Mouse (Mus musculus) G1E (cell line): ENCODE data around the gene Ppp1r9a. TPM values are rescaled to one million over a fixed set of nuclear protein-coding genes. Genes with fewer than 3 reads are reported as not detected.

Experiments
- ATAC-seq: 2 replicates; pipeline ENCODE4 v1.8.0; 2016; ENCODE audit warnings: mild to moderate bottlenecking; ENCODE audit not compliant: insufficient number of reproducible peaks, poor library complexity, low FRiP score, severe bottlenecking; ENCODE audit errors: extremely low read depth
- DNase-seq: peaks from one replicate; pipeline ENCODE4 v3.0.0; 2012; ENCODE audit warnings: low spot score
- H3K27me3 ChIP-seq: 2 replicates; pipeline ENCODE4 v1.6.1; 2012; ENCODE audit warnings: mild to moderate bottlenecking, low read length, inconsistent platforms; ENCODE audit not compliant: insufficient read depth
- H3K36me3 ChIP-seq: replicated peaks from 2 replicates; pipeline ENCODE3; 2012; ENCODE audit warnings: mild to moderate bottlenecking, inconsistent platforms
- H3K4me1 ChIP-seq: 2 replicates; pipeline ENCODE4 v1.6.1; 2012; ENCODE audit warnings: low read depth, low read length, inconsistent platforms, mixed read lengths; ENCODE audit not compliant: insufficient read depth
- H3K4me3 ChIP-seq: 2 replicates; pipeline ENCODE4 v1.5.1; 2012; ENCODE audit warnings: low read depth, mild to moderate bottlenecking, inconsistent platforms, low read length, moderate library complexity, mixed read lengths
- H3K9me3 ChIP-seq: replicated peaks from 2 replicates; pipeline ENCODE4 v1.6.1; 2012; ENCODE audit warnings: inconsistent platforms
- CTCF ChIP-seq: IDR thresholded peaks from 2 replicates; pipeline ENCODE4 v1.5.1; 2012; ENCODE audit warnings: low read depth, low read length, inconsistent platforms, mixed read lengths
- GATA1 ChIP-seq: IDR thresholded peaks from 2 replicates; pipeline ENCODE4 v1.6.1; 2012; ENCODE audit warnings: borderline replicate concordance, low read length, inconsistent platforms, mixed read lengths
- GATA2 ChIP-seq: IDR thresholded peaks from 2 replicates; pipeline ENCODE4 v1.6.1; 2012; ENCODE audit warnings: low read depth, low read length, inconsistent platforms, borderline replicate concordance
- POLR2AphosphoS5 ChIP-seq: IDR thresholded peaks from 2 replicates; pipeline ENCODE4 v1.6.1; 2012; ENCODE audit warnings: low read depth, low read length, inconsistent platforms; ENCODE audit not compliant: insufficient replicate concordance
- TAL1 ChIP-seq: conservative IDR thresholded peaks from 2 replicates; pipeline ENCODE4 v1.6.1; 2012; ENCODE audit warnings: low read depth, low read length, inconsistent platforms, mixed read lengths
- polyA plus RNA-seq: library from polyadenylated mRNA; stranded (reverse); fragments of >175 nt; gene quantifications from 2 replicates; pipeline ENCODE4 v1.2.3, GENCODE M21; 2012
- total RNA-seq, 2 experiments: library from RNA; stranded (forward) in 1 of 2; stranded (reverse) in 1 of 2; fragments of 200-1000 nt in 1 of 2; fragments of >200 nt in 1 of 2; fragmentation: Nextera tagmentation in 1 of 2; gene quantifications; 2 replicates each; pipeline ENCODE4 v1.2.3; 2014 to 2017

Gene Ppp1r9a
- total and polyA plus RNA-seq, 3 experiments = 0.01 to 0.33 TPM; not detected in 1

DNA sequence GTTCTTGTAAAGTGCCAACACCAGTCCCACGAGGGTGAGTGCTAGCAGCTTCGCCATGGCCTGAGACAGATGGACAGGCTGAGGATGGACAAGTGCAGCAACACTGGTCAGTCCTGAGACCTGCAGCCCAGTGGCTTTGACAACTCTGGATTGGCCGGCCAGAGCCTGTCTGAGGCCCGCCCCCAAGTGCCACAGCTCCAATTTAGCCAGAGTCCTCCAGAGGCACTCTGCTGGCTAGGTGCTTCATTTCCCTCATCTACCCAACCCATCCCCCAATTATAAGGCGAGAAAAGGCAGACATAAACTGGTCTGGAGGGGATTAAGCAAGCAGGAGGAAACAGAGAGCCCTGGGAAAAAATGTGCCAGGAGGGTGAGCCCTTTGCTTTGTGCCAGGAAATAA, 291.0 kb downstream of the Ppp1r9a start, which contains the start of gene Pon1:
Gene Pon1, minus strand, starts transcription at position 254 of the 400 bp plus-strand sequence.
- ATAC-seq = no peak
- no peak for DNase-seq
- H3K9me3 ChIP-seq = peaks cover 3% of the 10 kb centered on the region
- no peaks in the 10 kb centered on the region for H3K36me3 ChIP-seq
- TF ChIP-seq POLR2AphosphoS5 (no peak), GATA1 (no peak), GATA2 (no peak), CTCF (no peak), TAL1 (no peak)
- H3K27me3 ChIP-seq = peaks cover 47% of the 10 kb centered on the region
- no peak within 1 kb of the TSS for H3K4me3 ChIP-seq
- no peaks in the 10 kb centered on the region for H3K4me1 ChIP-seq

DNA sequence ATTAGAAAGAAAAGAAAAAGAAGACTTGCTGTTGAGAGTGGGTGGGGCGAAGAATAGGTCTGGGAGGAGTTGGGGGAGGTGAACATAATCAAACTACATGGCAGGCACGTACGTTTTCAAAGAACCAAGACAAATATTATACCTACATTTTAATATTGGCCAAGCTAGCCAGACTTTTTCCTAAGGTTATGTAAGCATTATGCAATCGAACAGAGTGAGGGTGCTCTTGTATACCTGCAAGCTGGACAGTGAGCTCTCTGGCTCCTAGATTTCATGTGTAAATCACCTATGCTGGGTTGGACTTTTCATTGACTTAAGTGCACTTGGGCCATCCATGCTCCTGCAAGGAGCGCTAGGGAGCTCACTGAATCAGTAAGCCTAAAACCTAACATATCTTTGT, 295.9 kb downstream of the Ppp1r9a start:
- no peak for TF ChIP-seq POLR2AphosphoS5
- no peak for TF ChIP-seq GATA2
- no peak for TF ChIP-seq TAL1
- no peak for TF ChIP-seq CTCF
- no peak for TF ChIP-seq GATA1
- Histone ChIP-seq H3K27me3 (peaks cover 39% of the 10 kb centered on the region), H3K9me3 (peaks cover 3% of the 10 kb centered on the region), H3K4me3 (no peak overlapping the region), H3K36me3 (no peaks in the 10 kb centered on the region), H3K4me1 (no peaks in the 10 kb centered on the region)
- ATAC-seq = no peak
- no peak for DNase-seq

DNA sequence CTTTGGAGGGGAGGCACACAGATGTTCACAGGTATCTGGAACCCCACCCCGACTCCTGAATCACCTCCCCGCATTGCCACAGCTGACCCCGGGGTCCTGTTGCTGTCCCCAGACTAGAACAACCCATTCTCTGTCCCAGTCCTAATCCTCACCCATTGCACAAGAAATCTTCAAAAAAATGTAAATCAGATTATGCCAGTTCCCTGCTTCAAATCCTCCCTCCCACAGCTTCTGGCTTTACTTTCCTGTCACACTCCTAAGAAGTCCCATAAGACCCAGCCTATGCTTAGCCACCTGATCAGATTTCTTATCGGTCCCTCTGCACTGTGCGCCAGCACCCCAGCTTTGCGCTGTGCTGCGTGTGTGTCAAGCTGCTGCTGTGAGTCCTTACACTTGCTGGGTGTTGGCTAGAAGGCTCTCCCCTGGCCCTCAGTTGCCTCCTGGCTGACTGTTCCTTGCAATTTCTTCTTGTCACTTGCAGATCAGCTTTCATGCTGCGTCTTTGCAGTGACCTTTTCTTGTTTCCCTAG, 296.7 kb downstream of the Ppp1r9a start:
- TF ChIP-seq GATA2 (no peak), GATA1 (no peak), TAL1 (no peak), POLR2AphosphoS5 (no peak), CTCF (no peak)
- H3K36me3 ChIP-seq = no peaks in the 10 kb centered on the region
- H3K9me3 ChIP-seq = peaks cover 3% of the 10 kb centered on the region
- DNase-seq = no peak
- no peak for ATAC-seq
- H3K4me3 ChIP-seq = no peak overlapping the region
- H3K27me3 ChIP-seq = peaks cover 33% of the 10 kb centered on the region
- H3K4me1 ChIP-seq = no peaks in the 10 kb centered on the region

DNA sequence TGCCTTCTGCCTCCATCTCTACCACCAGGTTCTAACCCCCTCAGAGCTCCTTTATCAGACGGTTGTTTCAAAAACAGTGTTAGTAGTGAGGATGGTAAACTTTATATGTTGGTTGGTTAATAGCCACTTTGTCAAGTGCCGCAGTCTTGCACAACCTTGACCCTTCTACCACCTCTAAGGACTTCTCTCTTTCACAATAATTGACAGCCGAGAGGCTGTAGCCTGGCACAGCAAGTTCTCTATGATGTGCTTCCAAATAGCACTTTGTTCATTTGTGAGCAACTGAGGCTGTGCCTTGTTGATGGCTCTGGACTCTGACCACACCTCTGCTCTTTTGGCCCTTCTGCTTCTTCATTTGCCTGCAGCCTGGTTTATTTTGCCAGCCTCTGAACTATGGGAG, 297.2 kb downstream of the Ppp1r9a start:
- Histone ChIP-seq H3K27me3 (peaks cover 30% of the 10 kb centered on the region), H3K36me3 (no peaks in the 10 kb centered on the region), H3K9me3 (peaks cover 3% of the 10 kb centered on the region), H3K4me1 (no peaks in the 10 kb centered on the region), H3K4me3 (no peak overlapping the region)
- DNase-seq (no peak), ATAC-seq (no peak)
- TF ChIP-seq CTCF (no peak), TAL1 (no peak), GATA1 (no peak), GATA2 (no peak), POLR2AphosphoS5 (no peak)

DNA sequence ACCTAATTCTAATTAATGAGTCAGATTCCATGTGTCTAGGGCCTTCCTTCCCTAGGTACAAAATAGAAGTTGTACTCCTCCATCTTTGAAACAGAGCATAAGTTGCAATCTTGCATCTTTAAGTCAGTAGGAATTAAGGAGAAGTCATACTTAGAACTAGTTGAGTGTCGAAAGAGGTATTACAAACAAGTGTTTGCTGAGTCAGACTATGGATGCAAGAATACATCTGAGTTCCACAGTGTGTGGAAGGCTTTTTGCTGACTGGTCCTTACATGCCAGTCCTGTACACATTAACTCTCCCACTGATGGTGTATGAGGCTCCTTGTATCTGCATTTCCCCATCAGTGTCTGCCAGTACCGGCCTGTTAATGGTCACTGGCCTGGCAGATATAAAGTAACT, 305.1 kb downstream of the Ppp1r9a start:
- TF ChIP-seq CTCF = no peak
- no peak for TF ChIP-seq TAL1
- TF ChIP-seq GATA2 = no peak
- no peak for TF ChIP-seq POLR2AphosphoS5
- TF ChIP-seq GATA1 = no peak
- ATAC-seq (no peak), DNase-seq (no peak)
- H3K36me3 ChIP-seq = no peaks in the 10 kb centered on the region
- H3K4me1 ChIP-seq = no peaks in the 10 kb centered on the region
- no peaks in the 10 kb centered on the region for H3K27me3 ChIP-seq
- no peaks in the 10 kb centered on the region for H3K9me3 ChIP-seq
- no peak overlapping the region for H3K4me3 ChIP-seq

Other genes with a start within 250 kb of the Ppp1r9a start
- gene Sgce, start 155.7 kb upstream of the Ppp1r9a start, total RNA-seq (2014; fragmentation: Nextera tagmentation) = not detected in 2 replicates
- gene Sgce, start 155.7 kb upstream of the Ppp1r9a start, total RNA-seq (2017) = 0.12 and 0.33 TPM in 2 replicates
- not detected in 2 replicates for gene Sgce, start 155.7 kb upstream of the Ppp1r9a start, polyA plus RNA-seq
- gene Peg10, start 155.6 kb upstream of the Ppp1r9a start, total RNA-seq (2014; fragmentation: Nextera tagmentation) = not detected in 2 replicates
- gene Peg10, start 155.6 kb upstream of the Ppp1r9a start, total RNA-seq (2017) = 0.05 and 0.06 TPM in 2 replicates
- not detected in 2 replicates for gene Peg10, start 155.6 kb upstream of the Ppp1r9a start, polyA plus RNA-seq